Mouse (Mus musculus) olfactory bulb, adult 2 months (tissue): ENCODE results near the gene Chst14.

Experiments used
- CTCF ChIP-seq: fragments of 200-500 bp; IDR thresholded peaks from 2 replicates; pipeline ENCODE4 v1.5.1; 2012; ENCODE audit warnings: low read depth, mild to moderate bottlenecking, low read length, moderate library complexity; ENCODE audit not compliant: insufficient read depth
- POLR2A ChIP-seq: fragments of 200-500 bp; IDR thresholded peaks from 2 replicates; pipeline ENCODE4 v1.6.1; 2012; ENCODE audit warnings: mild to moderate bottlenecking, low read depth, low read length, moderate library complexity; ENCODE audit not compliant: insufficient read depth

DNA sequence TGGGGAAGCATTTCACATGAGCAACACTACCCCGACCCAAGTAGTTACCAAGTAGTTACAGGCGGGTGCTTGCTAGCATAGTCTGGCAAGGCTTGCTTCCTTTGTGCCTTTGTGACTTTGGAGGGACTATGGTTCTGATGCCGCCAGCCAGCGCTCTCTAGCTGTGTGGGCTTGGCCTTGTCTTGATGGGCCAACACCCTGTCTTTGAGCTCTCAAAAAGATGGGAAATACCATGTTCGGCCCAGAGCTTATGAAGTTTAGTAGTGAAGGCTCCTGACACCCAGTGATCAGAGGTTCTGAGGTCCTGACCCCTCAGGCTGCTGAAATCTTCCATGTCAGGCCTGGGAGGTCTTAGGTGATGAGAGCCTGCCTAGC is 20.2 kb upstream of the Chst14 start:
- TF ChIP-seq CTCF (no peak), POLR2A (no peak)
